Mouse (Mus musculus) liver, embryonic 14.5 days (tissue): Measurements from ENCODE around the gene AL732309.1.

Experiments used
- CTCF ChIP-seq: IDR thresholded peaks from 2 replicates; pipeline ENCODE4 v1.5.1; 2016; ENCODE audit warnings: antibody characterized with exemption, low read depth, control low read depth
- EP300 ChIP-seq: IDR thresholded peaks from 2 replicates; pipeline ENCODE4 v1.6.1; 2016; ENCODE audit warnings: antibody characterized with exemption, low read depth

GRCm38 (mm10) chr2:25267746-25268309 is 21.2 kb upstream of the AL732309.1 start:
- TF ChIP-seq CTCF (no peak), EP300 (no peak)
